Mouse (Mus musculus) kidney, adult 2 months (tissue): ENCODE measurements around the gene Lix1l. TPM values are rescaled to one million over a fixed set of nuclear protein-coding genes. Genes with fewer than 3 reads are reported as not detected.

ENCODE experiments used
- DNase-seq: peaks from one replicate; pipeline ENCODE4 v3.0.0; 2021
- H3K27ac ChIP-seq: fragments of 200-500 bp; 2 replicates; pipeline ENCODE4 v1.5.1; 2012; ENCODE audit warnings: low read depth, low read length, control low read depth, inconsistent platforms; ENCODE audit not compliant: insufficient read depth
- H3K27me3 ChIP-seq: fragments of 200-500 bp; replicated peaks from 2 replicates; pipeline ENCODE4 v1.6.1; 2012; ENCODE audit warnings: mild to moderate bottlenecking, moderate library complexity, low read length, inconsistent platforms; ENCODE audit not compliant: control insufficient read depth, insufficient read depth
- H3K36me3 ChIP-seq: fragments of 200-500 bp; 2 replicates; pipeline ENCODE4 v1.6.1; 2012; ENCODE audit warnings: mild to moderate bottlenecking, moderate library complexity, low read length, inconsistent platforms; ENCODE audit not compliant: control insufficient read depth, insufficient read depth
- H3K4me1 ChIP-seq: fragments of 200-500 bp; 2 replicates; pipeline ENCODE4 v1.6.1; 2011; ENCODE audit warnings: low read length; ENCODE audit not compliant: control insufficient read depth, insufficient read depth
- H3K4me3 ChIP-seq: fragments of 200-500 bp; 2 replicates; pipeline ENCODE4 v1.5.1; 2011; ENCODE audit warnings: mild to moderate bottlenecking, low read depth, low read length, control low read depth; ENCODE audit not compliant: insufficient read depth
- CTCF ChIP-seq: fragments of 200-500 bp; conservative IDR thresholded peaks from 2 replicates; pipeline ENCODE4 v1.5.1; 2011; ENCODE audit warnings: low read depth, mild to moderate bottlenecking, control low read depth, low read length, moderate library complexity, mixed read lengths; ENCODE audit not compliant: insufficient read depth, insufficient read length
- POLR2A ChIP-seq: fragments of 200-500 bp; IDR thresholded peaks from one replicate; pipeline ENCODE4 v1.6.1; 2011; ENCODE audit warnings: low read depth, low read length, control low read depth
- WGBS: fragments of 180-500 bp; shearing (Covaris S2); methylation state at CpG from one replicate; pipeline ENCODE4 v1.1.7; 2018; 5-methylcytosine and 5-hydroxymethylcytosine counted together
- polyA plus RNA-seq: library from polyadenylated mRNA; depleted of rRNA; stranded (reverse); fragments of >200 nt; gene quantifications from 2 replicates; pipeline ENCODE4 v1.2.3, GENCODE M21; 2012

Lix1l gene
- polyA plus RNA-seq, 1 experiment: 9.6 TPM

DNA sequence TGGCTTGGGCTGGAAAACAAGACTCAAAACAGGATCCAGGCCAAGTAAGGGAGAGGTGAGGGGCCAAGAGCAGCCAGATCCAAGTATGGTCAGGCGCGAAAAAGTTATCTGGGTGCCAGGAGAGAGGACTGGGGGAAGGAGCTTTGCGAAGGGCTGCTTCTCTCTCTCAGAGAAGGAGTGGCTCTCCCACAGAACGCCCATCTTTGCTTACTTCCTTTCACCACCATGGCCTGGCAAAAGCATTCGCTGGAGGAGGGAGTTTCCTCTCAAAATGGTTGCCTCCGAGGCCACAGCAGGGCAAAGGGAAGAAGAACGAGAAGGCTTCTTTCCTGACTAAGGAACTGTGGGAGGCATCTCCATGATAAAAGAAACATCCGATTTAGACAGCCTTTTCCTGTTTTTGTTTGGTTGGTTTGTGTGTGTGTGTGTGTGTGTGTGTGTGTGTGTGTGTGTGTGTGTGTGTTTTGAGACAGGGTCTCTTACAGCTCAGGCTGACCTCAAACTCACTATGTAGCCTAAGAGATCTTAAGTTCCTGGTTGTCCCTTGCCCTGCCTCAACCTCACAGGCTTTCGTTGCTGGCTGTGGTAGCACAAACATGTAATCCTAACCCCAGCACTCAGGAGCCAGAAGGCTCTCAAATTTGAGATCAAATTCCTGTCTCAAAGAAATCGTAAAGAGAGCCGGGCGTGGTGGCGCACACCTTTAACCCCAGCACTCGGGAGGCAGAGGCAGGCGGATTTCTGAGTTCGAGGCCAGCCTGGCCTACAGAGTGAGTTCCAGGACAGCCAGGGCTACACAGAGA lies 28.9 kb upstream of the Lix1l start:
- TF ChIP-seq CTCF (no peak), POLR2A (no peak)
- Histone ChIP-seq H3K27ac (peak overlapping the region; percentile 93), H3K4me1 (peaks cover 56% of the 10 kb centered on the region), H3K4me3 (no peak overlapping the region), H3K27me3 (no peaks in the 10 kb centered on the region), H3K36me3 (no peaks in the 10 kb centered on the region)
- 51% methylated on average over 16 of the region's 16 CpGs for WGBS
- DNase-seq: peak; percentile 80

DNA sequence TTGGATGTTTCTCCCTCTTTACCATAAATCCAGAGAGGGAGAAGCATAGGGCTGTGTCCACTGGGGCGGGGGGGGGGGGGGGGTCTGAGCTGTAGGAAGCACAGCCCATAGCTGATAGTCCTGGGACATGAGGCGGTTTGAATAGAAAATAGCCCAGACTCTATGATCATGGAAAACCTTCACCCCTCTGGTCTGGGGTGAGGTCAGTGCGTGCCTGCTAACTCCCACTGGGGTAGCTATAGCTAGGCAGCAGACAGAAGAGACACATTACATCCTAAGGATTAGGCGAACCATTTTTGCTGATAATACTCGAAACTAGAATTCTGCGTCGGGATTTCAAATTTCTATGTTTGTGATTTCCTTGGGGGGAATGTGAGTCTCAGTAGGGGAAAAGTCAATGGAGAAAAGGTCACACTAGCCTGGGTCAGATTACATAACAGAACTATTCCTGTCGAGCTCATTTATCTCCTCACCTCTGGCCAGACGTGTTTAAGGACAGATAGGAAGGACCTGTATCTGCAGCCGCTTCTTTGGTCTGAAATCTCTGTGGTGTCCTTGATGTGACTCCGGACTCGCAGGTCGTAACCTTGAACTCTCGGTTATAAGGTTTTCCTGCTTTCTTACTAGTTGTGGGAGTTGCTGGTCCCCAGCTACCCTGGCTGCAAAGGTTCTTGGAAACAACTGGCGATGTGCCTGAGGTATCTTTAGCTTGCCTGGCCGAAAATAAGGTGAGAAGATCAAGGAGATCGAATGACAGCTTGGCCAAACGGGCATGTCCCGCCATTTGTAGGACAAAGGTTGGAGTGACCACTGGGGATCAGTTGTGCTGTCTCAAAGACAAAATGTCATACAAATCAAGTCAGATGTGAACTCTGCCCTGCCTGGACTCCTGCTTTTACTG lies 27.1 kb upstream of the Lix1l start:
- TF ChIP-seq POLR2A (no peak), CTCF (no peak)
- Histone ChIP-seq H3K4me1 (peaks cover 61% of the 10 kb centered on the region), H3K36me3 (no peaks in the 10 kb centered on the region), H3K27ac (peak overlapping the region; percentile 96), H3K4me3 (no peak overlapping the region), H3K27me3 (no peaks in the 10 kb centered on the region)
- peak; percentile 78 for DNase-seq
- WGBS: 47% methylated on average over 19 of the region's 19 CpGs

DNA sequence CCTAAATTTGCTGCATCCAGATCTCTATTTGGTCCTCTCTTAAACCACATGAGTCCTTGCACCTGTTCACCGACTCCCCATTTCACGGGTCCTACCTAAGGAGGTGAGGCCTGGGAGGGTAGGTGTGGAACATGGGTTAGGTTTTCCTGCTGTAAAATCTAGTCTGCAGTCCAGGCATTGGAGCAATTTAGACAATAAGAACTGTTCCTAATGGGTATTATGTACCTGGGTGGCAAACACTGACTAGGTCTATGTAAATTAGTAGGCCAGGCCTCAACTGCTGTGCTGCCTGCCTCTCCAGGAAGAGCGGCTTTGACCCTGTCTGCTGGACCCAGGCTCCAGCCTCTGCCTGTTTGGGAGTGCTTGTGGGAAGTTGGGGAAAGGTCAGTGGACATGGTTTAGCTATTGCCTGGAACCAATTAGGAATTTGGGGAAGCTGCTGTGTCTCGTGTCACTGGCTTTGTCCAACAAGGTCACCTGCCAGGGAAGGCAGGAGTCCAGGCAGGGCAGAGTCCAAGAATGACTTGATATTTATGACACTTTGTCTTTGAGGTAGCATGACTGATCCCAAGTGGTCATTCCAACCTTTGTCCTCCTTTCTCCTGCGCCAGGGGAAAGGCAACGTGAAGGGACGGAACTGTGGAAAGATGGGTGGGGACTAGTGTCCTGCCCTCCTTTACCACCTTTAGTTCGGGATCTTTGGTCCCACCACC lies 25.5 kb upstream of the Lix1l start:
- DNase-seq: peak; percentile 95
- Histone ChIP-seq H3K4me1 (peaks cover 61% of the 10 kb centered on the region), H3K4me3 (no peak overlapping the region)

DNA sequence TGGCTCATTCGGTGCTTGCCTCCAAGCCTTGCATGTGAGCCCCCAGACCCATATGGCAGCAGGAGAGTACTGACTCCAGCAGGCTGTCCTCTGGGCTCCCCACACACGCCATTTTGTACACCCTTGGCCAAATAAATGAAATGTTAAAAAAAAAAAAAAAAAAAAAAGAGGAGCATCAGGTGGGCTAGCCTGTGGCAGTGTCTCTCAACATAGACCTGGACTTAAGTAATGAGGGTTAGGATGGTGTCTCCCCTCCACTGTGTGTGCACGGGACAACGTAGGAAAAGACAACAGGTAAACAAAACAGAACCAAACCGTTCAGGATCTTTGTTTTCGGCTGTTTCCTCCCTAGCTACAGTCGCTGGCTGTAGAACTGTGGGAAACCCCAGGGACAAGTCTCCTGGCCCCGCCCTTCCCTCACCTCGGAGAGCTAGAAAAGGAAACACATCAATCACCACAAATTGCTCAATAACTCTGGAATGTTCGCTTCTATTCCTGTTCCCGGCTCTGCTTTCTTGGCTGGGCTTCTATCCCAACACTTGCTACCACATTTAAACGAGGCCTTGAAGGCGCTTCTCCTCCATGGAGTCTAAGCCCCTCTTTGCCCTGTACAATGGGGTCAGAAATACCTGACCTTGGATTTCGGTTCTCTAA lies 24.8 kb upstream of the Lix1l start:
- H3K4me1 ChIP-seq: peaks cover 56% of the 10 kb centered on the region
- peak overlapping the region; percentile 100 for H3K27ac ChIP-seq
- no peaks in the 10 kb centered on the region for H3K27me3 ChIP-seq
- H3K36me3 ChIP-seq: no peaks in the 10 kb centered on the region
- H3K4me3 ChIP-seq: peak overlapping the region; percentile 29; the same call in 1 of the 2 replicates
- DNase-seq: peak; percentile 96
- 15% methylated on average over 14 of the region's 14 CpGs for WGBS
- no peak for TF ChIP-seq CTCF
- TF ChIP-seq POLR2A: no peak

More for the DNA sequence above, 25.5 kb upstream of the Lix1l start:
- H3K36me3 ChIP-seq: no peaks in the 10 kb centered on the region
- TF ChIP-seq POLR2A: no peak
- TF ChIP-seq CTCF: no peak
- H3K27me3 ChIP-seq: no peaks in the 10 kb centered on the region
- WGBS: 45% methylated on average over 8 of the region's 8 CpGs
- peak overlapping the region; percentile 100 for H3K27ac ChIP-seq

DNA sequence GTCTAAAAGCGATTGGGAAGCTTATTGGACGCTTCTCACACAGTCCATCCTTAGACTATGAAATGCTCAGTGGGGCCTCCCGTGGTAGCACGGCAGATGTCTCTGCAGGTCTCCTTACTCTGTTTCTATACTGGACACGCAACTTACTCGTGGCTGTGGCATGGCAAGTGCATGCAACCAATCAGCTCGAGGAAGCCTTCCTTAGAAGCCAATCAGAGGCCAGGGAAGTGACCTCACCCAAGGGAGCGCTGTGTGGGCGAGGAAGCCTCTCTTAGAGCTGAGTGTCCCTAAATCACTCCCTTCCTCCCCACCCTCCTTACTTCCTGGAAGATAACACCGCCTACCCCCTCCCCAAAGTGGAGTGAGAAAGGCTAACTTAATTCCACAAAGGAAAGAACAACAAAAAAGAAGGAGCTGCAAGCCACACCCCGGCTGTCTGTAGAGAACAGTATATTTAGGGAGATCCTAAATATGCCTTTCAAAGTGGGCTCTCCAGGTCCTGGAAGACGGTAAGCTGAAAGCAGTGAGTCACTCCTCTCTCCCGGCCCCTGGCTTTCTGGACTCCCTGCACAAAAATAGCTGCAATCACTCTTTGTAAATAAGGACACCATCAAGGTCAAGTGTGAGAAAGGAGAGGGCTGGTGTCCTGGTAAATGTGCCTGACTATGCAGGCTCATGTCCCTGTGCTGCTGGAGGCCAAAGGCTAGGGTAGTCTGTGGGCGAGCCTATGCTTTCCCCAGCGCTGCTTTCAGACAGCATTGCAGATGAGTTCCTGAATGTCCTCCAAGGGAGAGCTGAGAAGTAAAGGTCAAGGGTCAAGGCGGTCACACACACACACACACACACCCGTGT lies 24.0 kb upstream of the Lix1l start, which contains the start of gene Gm16253:
TSS of gene Gm16253 (plus strand) at position 295 of the 852 bp plus-strand sequence.
- peak within 1 kb of the TSS; percentile 100 for H3K27ac ChIP-seq
- no peaks in the 10 kb centered on the region for H3K27me3 ChIP-seq
- 11% methylated on average over 17 of the region's 17 CpGs for WGBS
- TF ChIP-seq POLR2A: no peak
- no peak for TF ChIP-seq CTCF
- no peaks in the 10 kb centered on the region for H3K36me3 ChIP-seq
- peak; percentile 96 for DNase-seq
- peaks cover 48% of the 10 kb centered on the region for H3K4me1 ChIP-seq
- H3K4me3 ChIP-seq: peak within 1 kb of the TSS; percentile 29; the same call in 1 of the 2 replicates
